8 mouse cellular contexts compared by ENCODE assay signal in genomic region chr2:165112149-165112548, GRCm38 (mm10). TPM values are rescaled to one million over a fixed set of nuclear protein-coding genes. Genes with fewer than 3 reads are reported as not detected.
DNase-seq lines count a peak whose midpoint lies in the region; ATAC-seq and TF ChIP-seq lines count a peak whose summit lies in the region.

No protein-coding gene starts in this region.

- H3K4me1 ChIP-seq in heart, postnatal 0 days (ENCODE audit: control insufficient read depth, insufficient read depth): no peaks in the 10 kb centered on the region
- no peaks in the 10 kb centered on the region for H3K4me1 ChIP-seq in liver, postnatal 0 days (ENCODE audit: insufficient read depth)
- peaks cover 47% of the 10 kb centered on the region for H3K4me1 ChIP-seq in neural tube, embryonic 13.5 days (replicated peaks)
- H3K4me1 ChIP-seq in stomach, embryonic 16.5 days (ENCODE audit: control insufficient read depth, insufficient read depth, low read length): 0 out of 2 replicates have a peak, but pooled peaks cover 2% of the 10 kb centered on the region

- WGBS in heart, postnatal 0 days: under 1% methylated on average over 53 of the region's 54 CpGs
- 3% methylated on average over 50 of the region's 54 CpGs for WGBS in liver, postnatal 0 days (ENCODE audit: insufficient replicate concordance)
- WGBS in neural tube, embryonic 13.5 days: 1% methylated on average over 54 of the region's 54 CpGs
- under 1% methylated on average over 54 of the region's 54 CpGs for WGBS in stomach, embryonic 16.5 days

- no peak overlapping the region for H3K9ac ChIP-seq in heart, postnatal 0 days (replicated peaks; ENCODE audit: low read depth, low read length)
- no peak overlapping the region for H3K9ac ChIP-seq in liver, postnatal 0 days (replicated peaks)
- H3K9ac ChIP-seq in neural tube, embryonic 13.5 days: no peak overlapping the region
- 0 out of 2 replicates have a peak overlapping the region, but pooled peaks have one; percentile 24 for H3K9ac ChIP-seq in stomach, embryonic 16.5 days (ENCODE audit: low read length)

- no peak overlapping the region for H3K4me3 ChIP-seq in heart, postnatal 0 days (ENCODE audit: low read depth, low read length)
- H3K4me3 ChIP-seq in liver, postnatal 0 days (ENCODE audit: low read depth, low read length): no peak overlapping the region
- H3K4me3 ChIP-seq in neural tube, embryonic 13.5 days: 0 out of 2 replicates have a peak overlapping the region, but pooled peaks have one; percentile 5
- H3K4me3 ChIP-seq in stomach, embryonic 16.5 days (replicated peaks; ENCODE audit: low read length): no peak overlapping the region

- H3K9me3 ChIP-seq in heart, postnatal 0 days (replicated peaks; ENCODE audit: control insufficient read depth, low read length): no peaks in the 10 kb centered on the region
- no peaks in the 10 kb centered on the region for H3K9me3 ChIP-seq in liver, postnatal 0 days (ENCODE audit: low read length)
- no peaks in the 10 kb centered on the region for H3K9me3 ChIP-seq in neural tube, embryonic 13.5 days
- no peaks in the 10 kb centered on the region for H3K9me3 ChIP-seq in stomach, embryonic 16.5 days (replicated peaks; ENCODE audit: control insufficient read depth, low read length)

- peak; percentile 36 to 42 for DNase-seq in frontal cortex, postnatal 25 days (ENCODE audit: low spot score in 2 of 2)
- DNase-seq in fibroblast of lung, adult 2 months (ENCODE audit: low read depth): peak; percentile 12
- DNase-seq in heart, postnatal 0 days (ENCODE audit: low spot score): peak; percentile 60
- DNase-seq in kidney, postnatal 25 days: peak; percentile 88 to 92
- peak; percentile 88 for DNase-seq in liver, postnatal 0 days

- H3K36me3 ChIP-seq in heart, postnatal 0 days (replicated peaks; ENCODE audit: control insufficient read depth, insufficient read depth, low read length): no peaks in the 10 kb centered on the region
- H3K36me3 ChIP-seq in liver, postnatal 0 days (replicated peaks; ENCODE audit: insufficient read depth, low read length): no peaks in the 10 kb centered on the region
- no peaks in the 10 kb centered on the region for H3K36me3 ChIP-seq in neural tube, embryonic 13.5 days
- H3K36me3 ChIP-seq in stomach, embryonic 16.5 days (ENCODE audit: control insufficient read depth, insufficient read depth, low read length): no peaks in the 10 kb centered on the region

- H3K27me3 ChIP-seq in heart, postnatal 0 days (ENCODE audit: control insufficient read depth, insufficient read depth, low read length): peaks cover 91% of the 10 kb centered on the region
- H3K27me3 ChIP-seq in liver, postnatal 0 days (ENCODE audit: insufficient read depth, low read length): peaks cover 69% of the 10 kb centered on the region
- peaks cover 96% of the 10 kb centered on the region for H3K27me3 ChIP-seq in neural tube, embryonic 13.5 days
- peaks cover 88% of the 10 kb centered on the region for H3K27me3 ChIP-seq in stomach, embryonic 16.5 days (ENCODE audit: control insufficient read depth, insufficient read depth, low read length)

- H3K4me2 ChIP-seq in heart, postnatal 0 days (ENCODE audit: low read depth, low read length): no peak overlapping the region
- no peak overlapping the region for H3K4me2 ChIP-seq in liver, postnatal 0 days (ENCODE audit: low read depth, low read length)
- H3K4me2 ChIP-seq in neural tube, embryonic 13.5 days: peak overlapping the region; percentile 21; the same call in 1 of the 2 replicates
- H3K4me2 ChIP-seq in stomach, embryonic 16.5 days (ENCODE audit: low read depth, low read length): peak overlapping the region; percentile 25

- no peak for ATAC-seq in frontal cortex, adult (ENCODE audit: low TSS enrichment)
- ATAC-seq in heart, postnatal 0 days (ENCODE audit: insufficient read depth, low read depth): peak; percentile 75
- peak; percentile 77 for ATAC-seq in liver, postnatal 0 days
- peak; percentile 55; the same call in 1 of the 2 replicates for ATAC-seq in neural tube, embryonic 13.5 days (ENCODE audit: low read depth)
- ATAC-seq in stomach, embryonic 16.5 days (ENCODE audit: insufficient read depth, low FRiP score): peak; percentile 87

- H3K27ac ChIP-seq in heart, postnatal 0 days (ENCODE audit: low read depth): no peak overlapping the region
- H3K27ac ChIP-seq in liver, postnatal 0 days (ENCODE audit: low read depth): no peak overlapping the region
- H3K27ac ChIP-seq in neural tube, embryonic 13.5 days (replicated peaks): no peak overlapping the region
- H3K27ac ChIP-seq in stomach, embryonic 16.5 days (ENCODE audit: low read length): no peak overlapping the region

- peak; percentile 68 for TF ChIP-seq CTCF in heart, postnatal 0 days (IDR thresholded peaks at IDR 0.05; ENCODE audit: low read depth)
- TF ChIP-seq CTCF in liver, postnatal 0 days (IDR thresholded peaks at IDR 0.05; ENCODE audit: low read depth): peak; percentile 85

- no peak for TF ChIP-seq EP300 in heart, postnatal 0 days (IDR thresholded peaks at IDR 0.05; ENCODE audit: low read depth)
- TF ChIP-seq EP300 in liver, postnatal 0 days (IDR thresholded peaks at IDR 0.05; ENCODE audit: low read depth): no peak

RNA-seq across cellular contexts. Expression of gene 1700025C18Rik, which starts 21.6 kb away (rescaled TPM):
- not detected in 2 replicates for total RNA-seq in heart, postnatal 0 days (2014; rRNA removed; ENCODE audit: low replicate concordance)
- polyA plus RNA-seq in heart, postnatal 0 days (2015; fragmentation: Nextera tagmentation; extraction: Ambion mirVana): not detected in 2 replicates
- polyA plus RNA-seq in liver, postnatal 0 days (2015; fragmentation: Nextera tagmentation; extraction: Ambion mirVana): not detected in 2 replicates
- not detected in 2 replicates for polyA plus RNA-seq in neural tube, embryonic 13.5 days (2015; fragmentation: Nextera tagmentation; extraction: Ambion mirVana)
- not detected in 2 replicates for polyA plus RNA-seq in stomach, embryonic 16.5 days (2015; fragmentation: Nextera tagmentation; extraction: Ambion mirVana)

RNA-seq across cellular contexts. Expression of gene Cd40, which starts 56.7 kb away (rescaled TPM):
- 12.1 and 12.9 TPM in 2 replicates for total RNA-seq in heart, postnatal 0 days (2014; rRNA removed; ENCODE audit: low replicate concordance)
- 5.1 and 6.7 TPM in 2 replicates for polyA plus RNA-seq in heart, postnatal 0 days (2015; fragmentation: Nextera tagmentation; extraction: Ambion mirVana)
- 3.6 and 4.5 TPM in 2 replicates for polyA plus RNA-seq in liver, postnatal 0 days (2015; fragmentation: Nextera tagmentation; extraction: Ambion mirVana)
- 7.2 and 8.3 TPM in 2 replicates for polyA plus RNA-seq in neural tube, embryonic 13.5 days (2015; fragmentation: Nextera tagmentation; extraction: Ambion mirVana)
- 7.0 and 7.5 TPM in 2 replicates for polyA plus RNA-seq in stomach, embryonic 16.5 days (2015; fragmentation: Nextera tagmentation; extraction: Ambion mirVana)

Comparison
In these comparisons a context has a peak if more than half of its experiments do, and no peak if none do; other contexts are left out.
1. DNase-seq: peak in every context shown above with its lines; median percentile 90 in kidney, postnatal 25 days; 88 in liver, postnatal 0 days; 60 in heart, postnatal 0 days; 39 in frontal cortex, postnatal 25 days; 12 in fibroblast of lung, adult 2 months.
2. H3K4me2 ChIP-seq: peak in neural tube, embryonic 13.5 days (single experiment) and stomach, embryonic 16.5 days (single experiment); none in heart, postnatal 0 days (single experiment) and liver, postnatal 0 days (single experiment).